Mouse (Mus musculus): ENCODE data around the gene Gm4881. TPM values are rescaled to one million over a fixed set of nuclear protein-coding genes. Genes with fewer than 3 reads are reported as not detected.
"Not testable (repeated sequence)": the region's sequence is repeated elsewhere in the genome, so short reads cannot be mapped to it uniquely, and the experiment has no call there.

The Gm4881 gene
- polyA plus RNA-seq, 1 experiment = not detected

DNA sequence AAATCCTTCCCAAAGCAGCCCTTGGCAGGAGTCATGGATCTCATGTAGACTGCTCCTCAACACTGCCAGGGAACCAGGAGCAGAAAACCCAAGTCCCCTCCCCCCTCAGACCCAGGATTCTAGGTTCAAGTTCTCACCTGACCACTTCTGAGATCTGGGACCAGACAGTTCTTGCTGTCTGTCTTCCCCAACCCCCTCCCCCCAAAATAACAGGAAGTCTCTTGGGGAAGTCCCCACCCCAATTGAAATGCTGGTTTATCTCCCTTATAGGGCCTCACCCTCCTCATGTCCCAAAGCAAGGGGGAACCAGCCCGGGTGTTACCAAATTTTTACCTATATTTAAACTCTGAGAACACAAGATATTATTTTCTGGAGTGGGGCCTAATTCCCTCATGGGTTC lies 42.5 kb downstream of the Gm4881 start:
- no peak for DNase-seq (ENCODE audit: low read depth, low spot score)
- WGBS = 19% methylated on average over 1 of the region's 1 CpGs

- WGBS = 51% methylated on average over 6 of the region's 6 CpGs
- DNase-seq (ENCODE audit: low read depth, low spot score) = no peak
Observed at GRCm38 (mm10) chr7:24901114-24901513, 43.2 kb downstream of the Gm4881 start.

DNA sequence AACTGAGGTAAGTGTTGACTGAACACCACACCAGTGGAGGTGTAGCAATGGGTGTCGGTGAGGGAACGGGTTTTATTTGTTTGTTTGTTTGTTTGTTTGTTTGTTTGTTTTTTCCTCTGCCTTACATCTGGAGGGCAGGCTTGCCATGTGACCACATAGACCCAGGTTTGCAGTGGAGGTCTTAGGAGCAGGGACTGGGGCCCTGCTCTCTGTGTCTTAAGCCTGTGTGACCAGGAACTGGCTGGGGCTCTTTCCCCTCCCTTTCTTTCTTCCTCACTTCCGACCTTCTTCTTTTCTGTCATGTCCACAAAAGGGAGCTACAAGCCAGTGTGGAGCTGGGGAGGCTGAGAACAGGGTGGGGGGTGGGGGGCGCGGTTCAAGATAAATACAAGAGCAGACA lies 46.3 kb downstream of the Gm4881 start:
- WGBS = 61% methylated on average over 5 of the region's 5 CpGs

GRCm38 (mm10) chr7:24897224-24897623 lies 47.1 kb downstream of the Gm4881 start, which contains the start of gene Cd79a:
Gene Cd79a, plus strand, starts transcription at chr7:24897381.
- WGBS = 64% methylated on average over 12 of the region's 12 CpGs
- DNase-seq (ENCODE audit: low read depth, low spot score) = no peak

More for the DNA sequence above, 46.3 kb downstream of the Gm4881 start:
- no peak for DNase-seq (ENCODE audit: low read depth, low spot score)

DNA sequence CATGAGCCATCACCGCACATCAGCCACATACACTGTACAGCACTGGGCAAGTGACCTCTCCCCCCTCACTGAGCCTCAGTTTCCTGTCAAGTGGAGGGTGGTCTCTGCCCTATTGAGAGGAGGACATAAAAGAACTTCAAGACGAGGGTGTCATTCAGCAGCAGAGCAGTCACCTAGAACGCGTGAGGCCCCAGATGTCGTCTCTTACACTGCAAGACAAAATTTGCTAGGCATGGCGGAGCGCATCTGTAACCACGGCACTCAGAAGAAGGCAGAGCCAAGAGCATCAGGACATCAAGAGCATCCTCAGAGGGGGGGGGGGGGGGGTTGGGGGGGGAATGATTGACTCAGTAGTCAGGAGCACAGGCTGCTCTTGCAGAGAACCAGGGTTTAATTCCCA lies 48.0 kb downstream of the Gm4881 start:
- no peak for DNase-seq (ENCODE audit: low read depth, low spot score)
- 84% methylated on average over 8 of the region's 8 CpGs for WGBS

DNA sequence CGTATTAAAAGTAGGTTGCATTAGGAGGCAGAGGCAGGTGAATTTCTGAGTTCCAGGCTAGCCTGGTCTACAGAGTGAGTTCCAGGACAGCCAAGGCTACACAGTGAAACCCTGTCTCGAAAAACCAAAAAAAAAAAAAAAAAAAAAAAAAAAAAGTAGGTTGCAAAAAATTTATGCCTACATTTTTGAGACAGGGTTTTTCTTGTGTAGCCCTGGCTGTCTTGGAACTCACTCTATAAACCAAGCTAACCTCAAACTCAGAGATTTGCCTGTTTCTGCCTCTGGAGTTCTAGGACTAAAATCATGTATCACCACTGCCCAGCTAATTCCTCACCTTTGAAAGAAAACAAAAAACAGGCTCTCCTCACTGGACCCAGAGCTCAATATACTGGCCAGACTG lies 48.5 kb downstream of the Gm4881 start:
- WGBS = 74% methylated on average over 2 of the region's 2 CpGs
- DNase-seq (ENCODE audit: low read depth, low spot score) = not testable (repeated sequence)

DNA sequence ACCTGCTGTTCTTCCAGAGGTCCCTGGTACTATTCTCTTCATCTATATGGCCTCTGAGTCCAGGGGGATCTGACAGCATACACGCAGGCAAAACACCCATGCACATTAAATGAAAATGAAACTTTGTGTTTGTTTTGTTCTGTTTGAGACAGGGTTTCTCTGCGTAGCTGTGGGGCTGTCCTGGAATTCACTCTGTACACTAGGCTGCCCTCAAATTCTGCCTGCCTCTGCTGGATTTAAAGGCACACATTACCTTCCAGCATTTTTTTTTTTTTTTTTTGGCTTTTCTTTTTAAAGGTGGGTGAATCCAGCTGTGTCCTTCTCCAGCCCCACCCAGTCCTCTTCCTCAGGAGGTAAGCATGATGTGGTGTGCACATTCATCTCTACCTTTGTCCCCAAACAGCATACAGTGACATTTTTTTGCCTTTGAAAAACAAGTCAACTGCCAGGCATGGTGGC lies 52.1 kb downstream of the Gm4881 start:
- DNase-seq (ENCODE audit: low read depth, low spot score) = no peak
- 53% methylated on average over 2 of the region's 2 CpGs for WGBS

- DNase-seq (ENCODE audit: low read depth, low spot score) = no peak
- WGBS = 62% methylated on average over 3 of the region's 3 CpGs
Observed at GRCm38 (mm10) chr7:24891241-24892124, 52.8 kb downstream of the Gm4881 start.

DNA sequence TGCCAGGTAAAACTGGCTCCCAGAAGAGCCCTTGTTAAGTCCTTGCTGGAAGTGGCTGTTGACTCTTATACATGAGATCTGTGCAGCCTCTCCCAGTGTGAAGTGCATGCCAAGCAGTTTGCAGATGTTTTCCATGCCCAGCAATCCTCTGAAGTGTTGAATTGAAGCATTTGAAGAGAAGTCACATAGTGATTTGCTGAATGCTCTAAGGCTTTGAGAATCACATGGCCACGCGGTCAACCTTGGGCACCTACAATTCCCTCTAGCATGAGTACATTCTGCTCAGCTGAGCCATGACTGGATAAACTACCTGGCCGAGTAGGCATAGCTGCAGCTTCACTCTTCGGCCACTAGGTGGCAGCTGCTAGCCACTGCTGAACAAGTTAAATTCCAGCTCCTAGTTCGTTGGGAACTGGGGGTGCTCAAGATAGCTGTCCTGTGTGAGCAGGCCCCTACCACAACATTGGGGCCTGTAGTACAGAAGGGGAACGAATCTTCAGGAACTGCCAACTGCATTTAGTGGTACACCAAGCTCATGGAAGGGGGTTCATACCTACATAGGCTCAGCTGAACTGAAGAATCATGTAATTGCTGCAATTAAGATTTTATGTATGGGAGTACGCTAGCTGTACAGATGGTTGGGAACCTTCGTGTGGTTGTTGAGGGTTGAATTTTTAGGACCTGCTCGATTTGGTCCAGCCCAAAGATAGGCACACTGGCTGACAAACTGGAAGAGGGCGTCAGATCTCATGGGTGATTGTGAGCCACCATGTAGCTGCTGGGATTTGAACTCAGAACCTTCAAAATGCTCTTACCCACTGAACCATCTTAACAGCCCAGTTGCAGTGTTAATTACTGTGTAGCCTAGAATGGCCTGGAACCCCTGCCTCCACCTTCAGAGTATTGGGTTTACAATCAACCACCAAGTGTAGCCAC lies 53.7 kb downstream of the Gm4881 start:
- WGBS = 20% methylated on average over 10 of the region's 10 CpGs
- peak; percentile 59 for DNase-seq (ENCODE audit: low read depth, low spot score)

- WGBS = 70% methylated on average over 6 of the region's 6 CpGs
- no peak for DNase-seq (ENCODE audit: low read depth, low spot score)
Observed at GRCm38 (mm10) chr7:24889431-24890220, 54.7 kb downstream of the Gm4881 start.

DNA sequence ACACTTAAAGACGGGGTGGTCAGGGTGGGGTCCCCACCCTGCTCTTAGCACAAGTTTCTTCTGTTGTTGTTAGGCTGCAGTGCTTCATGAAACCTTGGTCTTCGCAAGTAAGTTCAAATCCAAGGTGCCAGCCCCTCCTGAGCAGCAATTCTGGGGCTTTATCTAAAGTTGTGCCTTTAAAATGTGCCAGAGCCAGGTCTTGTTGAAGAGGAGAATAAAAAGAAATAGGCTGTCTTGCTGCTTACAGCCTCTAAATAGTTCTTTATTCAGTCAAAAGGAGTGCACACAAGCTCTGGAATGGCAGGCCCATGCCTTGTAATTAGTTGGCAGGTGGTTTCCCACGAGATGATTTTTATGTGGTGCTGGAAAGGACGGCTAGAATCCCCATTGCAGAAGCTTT lies 57.2 kb downstream of the Gm4881 start:
- 44% methylated on average over 4 of the region's 4 CpGs for WGBS
- DNase-seq (ENCODE audit: low read depth, low spot score) = no peak

DNA sequence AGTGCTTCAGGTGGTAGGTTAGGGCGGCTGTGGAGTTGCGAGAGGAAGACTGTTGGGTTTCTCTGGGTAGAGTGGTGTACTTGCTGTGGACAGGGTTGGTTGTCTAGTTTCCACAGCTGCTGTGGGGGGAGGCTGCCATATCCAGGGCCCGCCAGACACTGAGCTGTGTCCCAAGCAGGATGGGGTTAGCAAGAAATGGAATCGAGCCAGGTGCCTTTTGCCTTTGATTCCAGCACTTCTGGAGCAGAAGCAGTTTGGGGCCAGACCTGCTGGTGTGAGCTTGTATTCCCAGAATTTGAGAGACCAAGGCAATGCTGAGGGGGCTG lies 58.0 kb downstream of the Gm4881 start:
- 20% methylated on average over 4 of the region's 4 CpGs for WGBS
- DNase-seq (ENCODE audit: low read depth, low spot score) = no peak

DNA sequence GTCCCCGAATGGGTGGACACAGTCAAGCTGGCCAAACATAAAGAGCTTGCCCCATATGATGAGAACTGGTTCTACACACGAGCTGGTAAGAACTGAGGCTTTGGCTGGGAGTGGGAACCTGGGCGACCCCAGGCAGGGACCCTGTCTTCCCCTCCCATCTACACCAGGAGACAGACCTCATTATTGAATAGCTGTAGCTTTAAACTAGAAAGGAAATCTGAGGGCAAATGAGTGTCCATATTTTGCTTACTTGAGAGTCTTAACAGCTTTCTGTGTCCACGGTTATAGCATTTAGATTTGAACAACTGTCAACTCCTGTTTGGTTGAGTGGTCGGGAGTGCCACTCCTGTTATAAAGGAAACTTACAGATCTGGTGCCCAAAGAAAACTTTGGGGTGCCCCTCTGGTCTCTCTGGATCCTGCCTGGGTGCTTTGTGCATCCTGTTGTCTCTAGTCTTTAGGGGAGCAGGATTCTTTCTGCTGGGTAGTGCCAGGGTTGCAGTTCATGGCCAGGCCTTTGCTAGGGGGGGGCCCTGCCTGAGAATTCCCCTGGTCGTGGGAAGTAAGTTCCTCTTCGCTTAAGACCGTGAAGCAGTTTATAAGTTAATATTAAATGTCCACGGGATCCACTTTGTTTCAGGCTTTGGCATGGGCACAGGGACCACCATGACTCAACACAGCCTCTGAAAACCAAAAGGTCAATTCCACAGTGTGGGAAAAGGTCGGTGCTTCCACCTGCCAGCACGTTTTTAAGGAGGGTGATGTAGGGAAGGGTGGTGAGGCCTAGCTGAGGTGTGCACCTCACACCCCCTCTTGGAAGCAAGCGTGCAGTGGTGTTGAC lies 58.6 kb downstream of the Gm4881 start:
- no peak for DNase-seq (ENCODE audit: low read depth, low spot score)
- 8% methylated on average over 12 of the region's 12 CpGs for WGBS

DNA sequence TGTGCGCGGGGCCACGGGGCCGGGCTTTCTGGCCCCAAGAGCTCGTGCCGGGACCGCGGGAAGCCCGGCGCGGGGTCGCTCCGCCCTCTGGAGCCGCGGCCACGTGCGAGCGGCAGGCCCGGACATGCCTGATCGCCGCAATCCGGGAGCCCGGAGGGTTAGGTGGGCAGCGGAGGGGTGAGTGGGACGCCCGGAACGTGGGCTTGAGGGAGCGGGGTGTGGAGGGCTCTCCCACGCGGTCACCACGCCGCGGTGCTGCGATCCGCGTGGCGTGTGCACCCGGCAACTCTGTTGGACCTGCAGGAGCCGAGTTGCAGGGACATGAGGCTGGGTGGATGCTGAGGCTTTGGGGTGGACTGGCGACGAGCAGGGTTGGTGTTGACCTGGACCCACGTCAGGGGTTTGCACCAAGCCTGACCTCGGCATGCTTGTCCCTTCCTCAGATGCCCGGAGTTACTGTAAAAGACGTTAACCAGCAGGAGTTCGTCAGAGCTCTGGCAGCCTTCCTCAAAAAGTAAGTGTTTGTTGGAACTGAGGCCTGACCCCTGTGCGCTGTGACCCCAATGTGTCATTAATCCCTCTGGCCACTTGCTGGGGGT lies 59.5 kb downstream of the Gm4881 start:
- under 1% methylated on average over 47 of the region's 47 CpGs for WGBS
- DNase-seq (ENCODE audit: low read depth, low spot score) = no peak

DNA sequence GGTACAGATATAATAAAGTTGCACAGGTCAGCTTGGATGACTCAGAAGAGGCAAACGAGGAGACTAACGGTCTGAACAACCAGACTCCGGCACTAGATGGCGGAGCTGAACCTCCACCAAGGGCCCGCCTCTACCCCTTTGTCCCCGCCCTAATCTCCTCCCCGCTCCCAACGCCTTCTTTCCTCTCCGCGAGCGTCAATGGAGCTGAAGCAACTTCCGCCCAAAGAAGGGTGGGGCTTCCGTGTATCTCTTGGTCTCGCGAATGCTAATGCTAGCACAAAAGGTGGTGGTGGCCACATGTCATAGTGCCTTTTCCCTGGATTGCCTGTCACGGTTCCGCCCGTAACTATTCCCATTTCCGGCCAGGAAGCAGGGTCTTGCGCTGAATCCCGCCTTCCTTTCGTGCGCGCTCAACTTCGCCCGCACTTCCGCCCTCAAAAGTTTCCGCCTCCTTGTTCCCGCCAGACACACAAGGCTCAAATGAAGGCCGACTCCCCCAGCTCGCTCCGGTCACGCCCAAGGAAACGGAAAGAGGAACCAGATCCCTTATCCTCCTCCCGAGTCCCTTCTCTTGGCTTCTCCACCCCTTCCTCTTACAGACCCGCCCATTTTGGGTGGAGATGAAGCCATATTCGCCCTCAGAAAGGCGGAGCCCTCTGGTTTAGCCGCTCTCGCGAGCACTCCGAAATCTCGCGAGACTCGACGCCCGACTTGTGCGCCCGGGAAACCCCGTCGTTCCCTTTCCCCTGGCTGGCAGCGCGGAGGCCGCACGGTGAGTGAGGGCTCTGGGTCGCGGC lies 60.2 kb downstream of the Gm4881 start, which contains the start of gene Rps19:
Gene Rps19, plus strand, starts transcription at position 476 of the 797 bp plus-strand sequence.
- under 1% methylated on average over 57 of the region's 57 CpGs for WGBS
- DNase-seq (ENCODE audit: low read depth, low spot score) = peak; percentile 99

DNA sequence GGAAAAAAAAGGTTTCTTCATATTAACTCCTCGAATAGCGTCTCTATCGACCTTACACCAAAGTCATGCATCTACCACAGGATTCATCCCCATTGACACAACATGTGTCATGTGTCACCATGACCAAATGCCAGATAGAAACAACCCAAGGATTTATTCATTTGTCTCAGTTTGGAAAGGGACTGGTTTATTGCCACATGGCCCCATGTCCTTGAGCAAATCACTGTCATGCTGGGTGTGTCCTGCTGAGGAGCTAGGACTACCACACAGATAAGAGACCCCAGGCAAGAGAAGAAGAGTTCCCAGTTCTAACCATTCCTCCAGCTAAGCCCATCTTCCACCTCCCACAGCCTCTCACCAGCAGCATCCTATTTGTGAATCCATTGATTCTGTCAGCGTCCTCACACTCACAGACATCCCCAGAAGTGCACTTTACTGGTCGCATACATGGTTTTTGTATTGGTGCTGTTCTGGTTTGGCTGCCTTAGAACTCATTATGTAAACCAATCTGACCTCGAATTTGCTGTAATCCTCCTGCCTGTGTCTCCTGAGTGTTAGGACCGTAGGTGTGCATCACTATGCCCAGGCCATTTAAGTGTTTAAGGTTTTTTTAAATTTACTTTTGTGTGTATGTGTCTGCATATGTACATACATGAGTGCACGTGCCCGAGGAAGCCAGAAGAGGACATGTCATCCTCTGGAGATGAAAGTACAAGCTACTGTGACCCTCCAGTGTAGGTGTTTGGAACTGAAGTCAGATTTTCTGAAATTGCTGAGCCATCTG lies 61.7 kb downstream of the Gm4881 start:
- WGBS = 89% methylated on average over 9 of the region's 9 CpGs

DNA sequence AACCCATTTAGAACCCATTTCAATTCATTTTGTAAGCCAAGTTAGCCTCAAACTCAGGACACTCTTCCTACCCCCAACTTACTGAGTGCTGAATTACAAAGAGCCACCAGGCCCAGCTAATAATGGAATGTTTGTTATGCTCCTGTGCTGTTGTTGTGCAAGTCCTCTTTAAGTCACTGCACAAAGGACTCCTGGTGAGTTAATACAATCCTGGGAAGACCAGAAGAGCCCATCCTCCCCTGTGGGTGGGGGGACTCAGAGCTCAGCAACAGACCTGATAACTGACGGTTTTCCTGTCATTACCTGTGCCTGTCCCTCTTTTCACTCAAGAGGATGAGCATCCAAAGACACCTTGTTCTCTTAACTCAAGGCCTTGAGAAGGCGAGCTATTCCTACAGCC lies 64.7 kb downstream of the Gm4881 start:
- WGBS = 65% methylated on average over 2 of the region's 2 CpGs
- no peak for DNase-seq (ENCODE audit: low read depth, low spot score)

More for the DNA sequence above, 61.7 kb downstream of the Gm4881 start:
- no peak for DNase-seq (ENCODE audit: low read depth, low spot score)
